Mouse (Mus musculus) limb, embryonic 10.5 days (tissue): ENCODE results near the gene Trak2. TPM values are rescaled to one million over a fixed set of nuclear protein-coding genes. Genes with fewer than 3 reads are reported as not detected.
A peak's percentile ranks its signal among the peaks of the same experiment; 100 is the strongest.

ENCODE experiments used
- DNase-seq: peaks from one replicate; pipeline ENCODE4 v3.0.0-alpha.2; 2017; ENCODE audit warnings: low spot score
- H3K27ac ChIP-seq: fragments of 300-500 bp; sonication (generic); 2 replicates; pipeline ENCODE4 v1.5.1; 2016; ENCODE audit warnings: mild to moderate bottlenecking
- H3K27me3 ChIP-seq: fragments of 300-500 bp; sonication (generic); 2 replicates; pipeline ENCODE4 v1.6.1; 2016; ENCODE audit warnings: low read depth, mild to moderate bottlenecking; ENCODE audit not compliant: poor library complexity, severe bottlenecking
- H3K36me3 ChIP-seq: fragments of 300-500 bp; sonication (generic); 2 replicates; pipeline ENCODE4 v1.6.1; 2016; ENCODE audit warnings: mild to moderate bottlenecking, moderate library complexity
- H3K4me1 ChIP-seq: fragments of 300-500 bp; sonication (generic); 2 replicates; pipeline ENCODE4 v1.6.1; 2016
- H3K4me3 ChIP-seq: fragments of 300-500 bp; sonication (generic); 2 replicates; pipeline ENCODE4 v1.5.1; 2016; ENCODE audit warnings: mild to moderate bottlenecking, moderate library complexity
- H3K9me3 ChIP-seq: fragments of 300-500 bp; sonication (generic); replicated peaks from 2 replicates; pipeline ENCODE4 v1.6.1; 2016; ENCODE audit warnings: mild to moderate bottlenecking
- WGBS: fragments of 180-500 bp; shearing (Covaris S2); methylation state at CpG from one replicate; pipeline ENCODE4 v1.1.7; 2016; 5-methylcytosine and 5-hydroxymethylcytosine counted together
- polyA plus RNA-seq: library from polyadenylated mRNA; unstranded; fragments of >200 nt; fragmentation: Nextera tagmentation; extraction: Ambion mirVana; gene quantifications from 2 replicates; pipeline ENCODE4 v1.2.1, GENCODE M21; 2016

Trak2 gene
- polyA plus RNA-seq, result 7.5 and 9.3 TPM in 2 replicates

- peak within 1 kb of the TSS; percentile 87 for H3K4me3 ChIP-seq
- WGBS, result under 1% methylated on average over 69 of the region's 69 CpGs
- H3K4me1 ChIP-seq, result peaks cover 30% of the 10 kb centered on the region
- H3K27me3 ChIP-seq, result no peaks in the 10 kb centered on the region
- peak; percentile 91 for DNase-seq
- H3K36me3 ChIP-seq, result no peaks in the 10 kb centered on the region
- H3K27ac ChIP-seq, result peak within 1 kb of the TSS; percentile 90
- H3K9me3 ChIP-seq, result no peaks in the 10 kb centered on the region
Observed at GRCm38 (mm10) chr1:58973366-58974221, at the start of gene Trak2, which contains the start of gene Stradb. TSS of gene Trak2 (minus strand) at chr1:58973430. TSS of gene Stradb (plus strand) at chr1:58973522.

GRCm38 (mm10) chr1:59021556-59021955, 48.3 kb upstream of the Trak2 start:
- WGBS, result 83% methylated on average over 3 of the region's 3 CpGs
- DNase-seq, result no peak
- H3K36me3 ChIP-seq, result no peaks in the 10 kb centered on the region
- no peak overlapping the region for H3K4me3 ChIP-seq
- no peaks in the 10 kb centered on the region for H3K4me1 ChIP-seq
- H3K27ac ChIP-seq, result no peak overlapping the region
- no peaks in the 10 kb centered on the region for H3K9me3 ChIP-seq
- no peaks in the 10 kb centered on the region for H3K27me3 ChIP-seq

DNA sequence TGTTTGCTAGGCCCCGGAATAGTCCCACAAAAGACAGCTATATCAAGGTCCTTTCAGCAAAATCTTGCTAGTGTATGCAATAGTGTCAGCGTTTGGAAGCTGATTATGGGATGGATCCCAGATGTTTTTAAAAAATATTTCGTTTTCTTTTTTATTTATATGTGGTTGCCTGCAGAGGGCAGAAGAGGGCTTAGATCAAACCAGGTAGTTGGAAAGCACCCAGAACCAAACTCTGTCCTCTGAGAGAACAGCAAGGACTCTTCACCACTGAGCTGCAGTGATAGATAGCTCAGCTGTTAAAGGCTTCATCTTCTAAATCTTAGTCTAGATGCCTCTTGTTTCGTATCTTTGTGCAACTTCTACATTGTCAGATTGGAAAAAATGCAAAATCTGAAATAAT, 36.0 kb upstream of the Trak2 start:
- Histone ChIP-seq H3K4me1 (no peaks in the 10 kb centered on the region), H3K4me3 (no peak overlapping the region), H3K9me3 (no peaks in the 10 kb centered on the region), H3K27me3 (no peaks in the 10 kb centered on the region), H3K36me3 (no peaks in the 10 kb centered on the region), H3K27ac (no peak overlapping the region)
- WGBS, result 45% methylated on average over 4 of the region's 4 CpGs
- no peak for DNase-seq

GRCm38 (mm10) chr1:58995313-58995712, 22.1 kb upstream of the Trak2 start:
- WGBS, result 90% methylated on average over 5 of the region's 5 CpGs
- Histone ChIP-seq H3K27me3 (no peaks in the 10 kb centered on the region), H3K4me3 (no peak overlapping the region), H3K4me1 (no peaks in the 10 kb centered on the region), H3K9me3 (no peaks in the 10 kb centered on the region), H3K36me3 (peaks cover 13% of the 10 kb centered on the region), H3K27ac (no peak overlapping the region)
- DNase-seq, result no peak

DNA sequence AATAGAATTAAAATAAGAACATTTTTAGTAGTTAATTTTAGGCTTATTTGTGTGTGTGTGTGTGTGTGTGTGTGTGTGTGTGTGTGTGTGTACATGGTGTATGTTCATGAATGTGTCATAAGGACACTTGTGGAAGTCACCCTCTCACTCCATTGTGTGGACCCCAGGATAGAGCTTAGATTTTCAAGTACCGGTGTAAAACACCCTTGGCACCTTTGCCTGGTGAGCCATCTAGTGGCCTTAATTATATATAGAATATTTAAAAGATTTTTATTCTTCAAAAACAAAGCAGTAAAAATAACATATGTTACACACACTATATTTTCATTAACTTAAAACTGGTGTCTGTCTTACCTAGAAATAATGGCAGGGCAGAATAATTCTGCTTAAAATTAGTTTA, 20.5 kb upstream of the Trak2 start:
- no peaks in the 10 kb centered on the region for H3K9me3 ChIP-seq
- H3K36me3 ChIP-seq, result peaks cover 13% of the 10 kb centered on the region
- DNase-seq, result no peak
- H3K27me3 ChIP-seq, result no peaks in the 10 kb centered on the region
- H3K4me1 ChIP-seq, result no peaks in the 10 kb centered on the region
- no peak overlapping the region for H3K27ac ChIP-seq
- 56% methylated on average over 1 of the region's 1 CpGs for WGBS
- no peak overlapping the region for H3K4me3 ChIP-seq

- Histone ChIP-seq H3K27me3 (no peaks in the 10 kb centered on the region), H3K4me3 (no peak overlapping the region), H3K36me3 (peaks cover 13% of the 10 kb centered on the region), H3K27ac (no peak overlapping the region), H3K4me1 (no peaks in the 10 kb centered on the region), H3K9me3 (no peaks in the 10 kb centered on the region)
- DNase-seq, result no peak
- 85% methylated on average over 7 of the region's 7 CpGs for WGBS
Observed at GRCm38 (mm10) chr1:58993144-58993543, 19.9 kb upstream of the Trak2 start.

- no peak overlapping the region for H3K27ac ChIP-seq
- DNase-seq, result no peak
- peaks cover 27% of the 10 kb centered on the region for H3K36me3 ChIP-seq
- no peaks in the 10 kb centered on the region for H3K27me3 ChIP-seq
- no peaks in the 10 kb centered on the region for H3K9me3 ChIP-seq
- H3K4me3 ChIP-seq, result no peak overlapping the region
- 88% methylated on average over 5 of the region's 5 CpGs for WGBS
- H3K4me1 ChIP-seq, result no peaks in the 10 kb centered on the region
Observed at GRCm38 (mm10) chr1:58984586-58984985, 11.4 kb upstream of the Trak2 start.

- no peak overlapping the region for H3K27ac ChIP-seq
- no peak overlapping the region for H3K4me3 ChIP-seq
- DNase-seq, result no peak
- H3K9me3 ChIP-seq, result no peaks in the 10 kb centered on the region
- peaks cover 27% of the 10 kb centered on the region for H3K36me3 ChIP-seq
- no peaks in the 10 kb centered on the region for H3K4me1 ChIP-seq
- WGBS, result 89% methylated on average over 3 of the region's 3 CpGs
- no peaks in the 10 kb centered on the region for H3K27me3 ChIP-seq
Observed at GRCm38 (mm10) chr1:58982276-58982675, 9.0 kb upstream of the Trak2 start.

GRCm38 (mm10) chr1:58972851-58973365, 322 bp downstream of the Trak2 start:
- under 1% methylated on average over 28 of the region's 28 CpGs for WGBS
- no peak for DNase-seq
- H3K4me1 ChIP-seq, result peaks cover 30% of the 10 kb centered on the region
- H3K27ac ChIP-seq, result peak overlapping the region; percentile 90
- H3K9me3 ChIP-seq, result no peaks in the 10 kb centered on the region
- peak overlapping the region; percentile 87 for H3K4me3 ChIP-seq
- no peaks in the 10 kb centered on the region for H3K36me3 ChIP-seq
- H3K27me3 ChIP-seq, result no peaks in the 10 kb centered on the region

GRCm38 (mm10) chr1:58971097-58971496, 2.1 kb downstream of the Trak2 start:
- Histone ChIP-seq H3K4me3 (no peak overlapping the region), H3K4me1 (peaks cover 30% of the 10 kb centered on the region)
- WGBS, result 94% methylated on average over 6 of the region's 6 CpGs

DNA sequence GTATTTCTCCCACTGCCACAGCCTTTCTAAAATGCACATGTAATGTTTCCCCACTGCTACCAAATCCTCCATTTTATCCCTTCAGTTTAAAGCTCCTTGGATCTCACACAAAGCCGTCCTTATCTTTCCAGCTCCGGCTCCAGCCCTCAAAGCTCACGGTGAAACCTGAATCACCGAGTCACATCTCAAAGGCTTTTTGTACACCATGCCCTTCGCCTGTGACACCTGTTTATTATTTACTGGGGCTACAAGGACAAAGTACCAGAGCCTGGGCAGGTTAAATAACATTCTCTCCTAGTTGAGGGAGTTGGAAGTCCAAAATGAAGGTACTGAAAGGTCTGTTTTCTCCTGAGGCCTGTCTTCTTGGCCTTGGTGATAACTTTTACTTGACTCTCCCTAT, 3.2 kb downstream of the Trak2 start:
- Histone ChIP-seq H3K27me3 (no peaks in the 10 kb centered on the region), H3K4me1 (peaks cover 25% of the 10 kb centered on the region), H3K4me3 (no peak overlapping the region), H3K9me3 (no peaks in the 10 kb centered on the region), H3K36me3 (no peaks in the 10 kb centered on the region), H3K27ac (no peak overlapping the region)
- WGBS, result 90% methylated on average over 5 of the region's 5 CpGs
- no peak for DNase-seq

More at GRCm38 (mm10) chr1:58971097-58971496, 2.1 kb downstream of the Trak2 start:
- no peak for DNase-seq
- Histone ChIP-seq H3K27me3 (no peaks in the 10 kb centered on the region), H3K36me3 (no peaks in the 10 kb centered on the region), H3K27ac (no peak overlapping the region), H3K9me3 (no peaks in the 10 kb centered on the region)

GRCm38 (mm10) chr1:58967534-58967933, 5.7 kb downstream of the Trak2 start:
- H3K27me3 ChIP-seq, result no peaks in the 10 kb centered on the region
- 72% methylated on average over 4 of the region's 4 CpGs for WGBS

DNA sequence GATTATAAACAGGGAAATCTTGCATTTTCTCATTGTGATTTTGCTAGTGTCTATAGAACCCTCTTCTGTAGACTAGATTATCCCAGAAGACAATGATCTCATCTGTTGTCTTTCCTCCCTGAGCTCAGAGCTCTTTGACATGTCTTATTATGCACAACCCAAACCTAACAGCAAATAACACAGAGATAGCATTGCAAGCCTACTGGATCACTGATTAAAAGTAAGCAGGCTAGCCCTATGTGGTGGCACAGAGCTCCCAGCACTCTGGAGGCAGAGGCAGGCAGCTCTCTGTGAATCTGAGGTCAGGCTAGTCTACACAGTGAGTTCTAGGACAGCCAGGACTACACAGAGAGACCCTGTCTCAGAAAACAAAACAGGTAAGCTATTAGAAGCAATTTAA, 10.4 kb downstream of the Trak2 start:
- Histone ChIP-seq H3K36me3 (no peaks in the 10 kb centered on the region), H3K4me1 (peaks cover 19% of the 10 kb centered on the region), H3K27ac (no peak overlapping the region), H3K27me3 (no peaks in the 10 kb centered on the region), H3K9me3 (no peaks in the 10 kb centered on the region), H3K4me3 (no peak overlapping the region)
- no peak for DNase-seq

More at GRCm38 (mm10) chr1:58967534-58967933, 5.7 kb downstream of the Trak2 start:
- no peak overlapping the region for H3K4me3 ChIP-seq
- no peak for DNase-seq
- no peaks in the 10 kb centered on the region for H3K9me3 ChIP-seq
- peaks cover 13% of the 10 kb centered on the region for H3K4me1 ChIP-seq
- no peak overlapping the region for H3K27ac ChIP-seq
- H3K36me3 ChIP-seq, result no peaks in the 10 kb centered on the region
